Mouse (Mus musculus) heart, adult 2 months (tissue): Measurements from ENCODE around the gene Foxp1. TPM values are rescaled to one million over a fixed set of nuclear protein-coding genes. Genes with fewer than 3 reads are reported as not detected.

Source experiments
- DNase-seq, 2 experiments: peaks; one replicate each; pipeline ENCODE4 v3.0.0; 2021
- H3K27ac ChIP-seq: fragments of 200-600 bp; 2 replicates; pipeline ENCODE4 v1.8.1; 2022
- H3K27me3 ChIP-seq: fragments of 200-500 bp; 2 replicates; pipeline ENCODE4 v1.6.1; 2012; ENCODE audit warnings: mild to moderate bottlenecking, low read length, inconsistent platforms, mixed read lengths; ENCODE audit not compliant: control insufficient read depth, insufficient read depth
- H3K36me3 ChIP-seq: fragments of 200-500 bp; 2 replicates; pipeline ENCODE4 v1.6.1; 2012; ENCODE audit warnings: low read length, inconsistent platforms; ENCODE audit not compliant: control insufficient read depth, insufficient read depth
- H3K4me1 ChIP-seq: fragments of 200-500 bp; 2 replicates; pipeline ENCODE4 v1.6.1; 2011; ENCODE audit warnings: low read length; ENCODE audit not compliant: control insufficient read depth, insufficient read depth
- H3K4me3 ChIP-seq: fragments of 200-600 bp; 2 replicates; pipeline ENCODE4 v1.8.1; 2022
- H3K79me2 ChIP-seq: fragments of 200-500 bp; replicated peaks from 2 replicates; pipeline ENCODE4 v1.6.1; 2012; ENCODE audit warnings: mild to moderate bottlenecking, inconsistent platforms, low read length, moderate library complexity, mixed read lengths; ENCODE audit not compliant: control insufficient read depth, insufficient read depth
- H3K9ac ChIP-seq: fragments of 200-500 bp; 2 replicates; pipeline ENCODE4 v1.6.1; 2012; ENCODE audit warnings: low read depth, mild to moderate bottlenecking, control low read depth, inconsistent platforms, low read length, mixed read lengths
- CTCF ChIP-seq: fragments of 200-600 bp; IDR thresholded peaks from 2 replicates; pipeline ENCODE4 v1.8.1; 2022; ENCODE audit warnings: antibody characterized with exemption, mild to moderate bottlenecking, moderate library complexity
- EP300 ChIP-seq: fragments of 200-500 bp; IDR thresholded peaks from 2 replicates; pipeline ENCODE4 v1.6.1; 2011; ENCODE audit warnings: low read depth, low read length, control low read depth; ENCODE audit not compliant: insufficient read depth
- POLR2A ChIP-seq: fragments of 200-500 bp; IDR thresholded peaks from 2 replicates; pipeline ENCODE4 v1.6.1; 2011; ENCODE audit warnings: mild to moderate bottlenecking, low read depth, low read length, control low read depth; ENCODE audit not compliant: insufficient read depth
- WGBS: fragments of 180-500 bp; shearing (Covaris S2); methylation state at CpG from one replicate; pipeline ENCODE4 v1.1.7; 2018; 5-methylcytosine and 5-hydroxymethylcytosine counted together
- intact Hi-C: fragments of 180-260 bp; cut with DNase I; formaldehyde crosslinking; loops from one replicate; pipeline ENCODE4 v1.15.1; 2025
- polyA plus RNA-seq: library from polyadenylated mRNA; depleted of rRNA; stranded (reverse); fragments of >200 nt; gene quantifications from 2 replicates; pipeline ENCODE4 v1.2.3, GENCODE M21; 2012
- total RNA-seq, 2 experiments: library from RNA; stranded (reverse); gene quantifications; 2 replicates each; pipeline ENCODE4 v1.2.3; 2021

Foxp1 gene
- total and polyA plus RNA-seq, 3 experiments = 22.9 to 31.6 (median 26.4) TPM

- Histone ChIP-seq H3K4me3 (peak overlapping the region; percentile 17; the same call in 1 of the 2 replicates), H3K4me1 (peaks cover 13% of the 10 kb centered on the region), H3K79me2 (peaks cover 1% of the 10 kb centered on the region), H3K27me3 (no peaks in the 10 kb centered on the region), H3K9ac (0 out of 2 replicates have a peak overlapping the region, but pooled peaks have one; percentile 1), H3K36me3 (peaks cover 34% of the 10 kb centered on the region), H3K27ac (peak overlapping the region; percentile 82)
- intact Hi-C loops = no loop called here
- WGBS = 42% methylated on average over 12 of the region's 12 CpGs
- TF ChIP-seq EP300 = 0 out of 2 replicates have a peak, but pooled peaks have one; percentile 20
- TF ChIP-seq POLR2A = peak; percentile 56
- no peak for TF ChIP-seq CTCF
- DNase-seq = no peak
Measured at GRCm38 (mm10) chr6:99020570-99021444, 501.7 kb downstream of the Foxp1 start.

GRCm38 (mm10) chr6:99019716-99020115, 502.8 kb downstream of the Foxp1 start:
- intact Hi-C loops = no loop called here
- Histone ChIP-seq H3K4me3 (peak overlapping the region; percentile 17; the same call in 1 of the 2 replicates), H3K27me3 (no peaks in the 10 kb centered on the region), H3K27ac (peak overlapping the region; percentile 82), H3K36me3 (peaks cover 30% of the 10 kb centered on the region), H3K79me2 (peaks cover 1% of the 10 kb centered on the region), H3K9ac (no peak overlapping the region), H3K4me1 (peaks cover 12% of the 10 kb centered on the region)
- TF ChIP-seq POLR2A (no peak), EP300 (no peak), CTCF (no peak)
- WGBS = 83% methylated on average over 8 of the region's 8 CpGs
- no peak for DNase-seq

- H3K4me1 ChIP-seq = peaks cover 12% of the 10 kb centered on the region
- H3K4me3 ChIP-seq = peak overlapping the region; percentile 17; the same call in 1 of the 2 replicates
- WGBS = 58% methylated on average over 9 of the region's 9 CpGs
Measured at GRCm38 (mm10) chr6:99019266-99019665, 503.3 kb downstream of the Foxp1 start.

GRCm38 (mm10) chr6:99013866-99014502, 508.5 kb downstream of the Foxp1 start:
- Histone ChIP-seq H3K79me2 (no peaks in the 10 kb centered on the region; the same call in none of the 2 replicates), H3K27me3 (no peaks in the 10 kb centered on the region), H3K9ac (no peak overlapping the region), H3K4me3 (no peak overlapping the region), H3K4me1 (peaks cover 15% of the 10 kb centered on the region), H3K27ac (peak overlapping the region; percentile 72), H3K36me3 (peaks cover 27% of the 10 kb centered on the region)
- 56% methylated on average over 16 of the region's 16 CpGs for WGBS
- intact Hi-C loops = no loop called here
- DNase-seq = no peak
- TF ChIP-seq CTCF (no peak), POLR2A (no peak), EP300 (no peak)

More at GRCm38 (mm10) chr6:99019266-99019665, 503.3 kb downstream of the Foxp1 start:
- peaks cover 30% of the 10 kb centered on the region for H3K36me3 ChIP-seq
- intact Hi-C loops = no loop called here
- TF ChIP-seq EP300 (no peak), CTCF (no peak), POLR2A (no peak)
- no peaks in the 10 kb centered on the region for H3K27me3 ChIP-seq
- no peak overlapping the region for H3K9ac ChIP-seq
- peak overlapping the region; percentile 82 for H3K27ac ChIP-seq
- peaks cover 1% of the 10 kb centered on the region for H3K79me2 ChIP-seq
- DNase-seq = no peak

GRCm38 (mm10) chr6:99013119-99013865, 509.2 kb downstream of the Foxp1 start:
- intact Hi-C loops = no loop called here
- no peak for TF ChIP-seq EP300
- no peak for TF ChIP-seq POLR2A
- no peak for TF ChIP-seq CTCF
- WGBS = 48% methylated on average over 14 of the region's 14 CpGs
- peak in 1 of 2 experiments; percentile 31 for DNase-seq
- H3K27ac ChIP-seq = peak overlapping the region; percentile 72
- no peak overlapping the region for H3K9ac ChIP-seq
- peaks cover 21% of the 10 kb centered on the region for H3K36me3 ChIP-seq
- no peak overlapping the region for H3K4me3 ChIP-seq
- H3K79me2 ChIP-seq = no peaks in the 10 kb centered on the region; the same call in 1 of the 2 replicates
- H3K27me3 ChIP-seq = no peaks in the 10 kb centered on the region
- H3K4me1 ChIP-seq = peaks cover 13% of the 10 kb centered on the region
